In the genomic region with DNA sequence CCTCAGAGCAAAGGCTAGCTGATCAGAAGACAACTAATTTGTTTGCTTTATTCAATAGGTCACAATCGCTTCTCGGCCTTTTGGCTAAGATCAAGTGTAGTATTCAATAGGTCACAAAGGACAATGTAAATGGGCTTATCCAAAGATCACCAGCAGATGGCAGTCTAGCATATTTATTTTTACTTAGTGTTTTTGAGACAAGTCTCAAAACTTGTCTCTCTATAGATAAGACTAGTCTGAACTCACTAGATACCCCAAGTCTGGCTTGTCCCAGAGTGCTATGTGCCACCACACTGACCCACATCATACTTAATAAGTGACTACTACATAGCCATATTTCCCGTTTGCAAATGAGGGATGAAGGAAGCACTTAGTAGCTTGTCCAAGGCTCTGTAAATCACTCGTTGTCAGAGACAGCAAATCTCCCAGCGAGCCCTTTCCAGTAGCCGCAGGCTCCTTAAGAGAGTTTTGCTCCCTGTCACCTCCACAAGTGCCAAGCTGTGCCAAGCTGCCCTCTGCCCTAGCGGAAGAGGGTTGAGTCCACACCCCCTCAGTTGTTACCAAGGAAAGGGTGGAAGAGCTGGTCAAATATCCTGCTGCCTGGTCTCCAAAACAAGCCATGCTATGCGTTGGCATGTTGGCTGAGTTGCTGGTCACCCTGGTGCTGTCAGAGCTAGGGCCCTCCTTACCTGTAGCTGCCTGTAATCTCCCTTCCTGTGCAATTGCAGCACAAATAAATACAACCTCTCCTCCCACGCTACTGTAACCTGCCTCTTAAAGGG, we compare ENCODE assay signal across 8 mouse cellular contexts. TPM values are rescaled to one million over a fixed set of nuclear protein-coding genes. Genes with fewer than 3 reads are reported as not detected.
A peak's percentile ranks its signal among the peaks of the same experiment; 100 is the strongest.
DNase-seq lines count a peak whose midpoint lies in the region; ATAC-seq and TF ChIP-seq lines count a peak whose summit lies in the region.

No protein-coding gene starts in this region.

- peak overlapping the region; percentile 58 for H3K4me3 ChIP-seq in gastrocnemius, adult 2 months
- H3K4me3 ChIP-seq in heart, embryonic 13.5 days, result no peak overlapping the region

- H3K4me1 ChIP-seq in heart, embryonic 13.5 days, result peaks cover 43% of the 10 kb centered on the region

- TF ChIP-seq CTCF in gastrocnemius, adult 2 months (IDR thresholded peaks at IDR 0.05), result peak; percentile 67

- peak overlapping the region; percentile 3; the same call in 1 of the 2 replicates for H3K4me2 ChIP-seq in heart, embryonic 13.5 days

- peaks cover 22% of the 10 kb centered on the region for H3K36me3 ChIP-seq in heart, embryonic 13.5 days

- H3K9me3 ChIP-seq in heart, embryonic 13.5 days, result no peaks in the 10 kb centered on the region

- no peak for ATAC-seq in heart, embryonic 13.5 days (ENCODE audit: extremely low read depth, insufficient number of reproducible peaks, low FRiP score, low TSS enrichment)
- peak; percentile 72 for ATAC-seq in megakaryocyte progenitor cell, adult 5-6 weeks (replicated peaks; ENCODE audit: poor library complexity)

- H3K27me3 ChIP-seq in heart, embryonic 13.5 days (replicated peaks), result no peaks in the 10 kb centered on the region

- DNase-seq in gastrocnemius, adult 2 months, result no peak
- DNase-seq in gastrocnemius, postnatal 10 days, result no peak
- peak; percentile 53 to 76 for DNase-seq in CD8-positive naive resting alpha-beta T cell, adult 2 months (ENCODE audit: low read depth in 2 of 2, low spot score in 2 of 2)
- DNase-seq in cerebellum, adult 9-10 months, result peak; percentile 77
- peak; percentile 73 to 79 for DNase-seq in kidney, postnatal 25 days
- DNase-seq in thymus, postnatal 25 days, result peak; percentile 47

- intact Hi-C loops in gastrocnemius, adult 2 months (cut with DNase I), result loop anchor here (5.0 kb wide), 2 partner anchors 40 to 145 kb away; no protein-coding TSS in a partner anchor

- WGBS in heart, embryonic 13.5 days, result 35% methylated on average over 9 of the region's 9 CpGs

- peak overlapping the region; percentile 33; the same call in 1 of the 2 replicates for H3K9ac ChIP-seq in heart, embryonic 13.5 days

- H3K27ac ChIP-seq in gastrocnemius, adult 2 months, result peak overlapping the region; percentile 67
- 0 out of 2 replicates have a peak overlapping the region, but pooled peaks have one; percentile 4 for H3K27ac ChIP-seq in heart, embryonic 13.5 days (replicated peaks)

RNA-seq across cellular contexts. Expression of a gene that starts 13.6 kb away (rescaled TPM):
- 10 to 100 TPM; 22.4 to 24.7 TPM for total RNA-seq in gastrocnemius, adult 2 months (2021)
- total RNA-seq in gastrocnemius, postnatal 10 days (2021), result 10 to 100 TPM; 58.2 to 97.6 TPM
- polyA plus RNA-seq in heart, embryonic 13.5 days (2015; fragmentation: Nextera tagmentation; extraction: Ambion mirVana), result 73.1 and 73.4 TPM in 2 replicates
- 94.1 and 112 TPM in 2 replicates for total RNA-seq in megakaryocyte progenitor cell, adult 5-6 weeks (2015)
- 55.7 and 88.3 TPM in 2 replicates for total RNA-seq in megakaryocyte progenitor cell, adult 5-6 weeks (2017)

RNA-seq across cellular contexts. Expression of a gene that starts 16.5 kb away (rescaled TPM):
- 10 to 100 TPM; 41.1 to 54.8 TPM for total RNA-seq in gastrocnemius, adult 2 months (2021)
- total RNA-seq in gastrocnemius, postnatal 10 days (2021), result 100 to 1,000 TPM; 108 to 125 TPM
- 173 and 202 TPM in 2 replicates for polyA plus RNA-seq in heart, embryonic 13.5 days (2015; fragmentation: Nextera tagmentation; extraction: Ambion mirVana)
- total RNA-seq in megakaryocyte progenitor cell, adult 5-6 weeks (2015), result 438 and 488 TPM in 2 replicates
- 213 and 253 TPM in 2 replicates for total RNA-seq in megakaryocyte progenitor cell, adult 5-6 weeks (2017)

RNA-seq across cellular contexts. Expression of a gene that starts 38.6 kb away (rescaled TPM):
- 10 to 100 TPM; 78.2 to 90.2 TPM for total RNA-seq in gastrocnemius, adult 2 months (2021)
- total RNA-seq in gastrocnemius, postnatal 10 days (2021), result 10 to 100 TPM; 45.1 to 52.2 TPM
- 33.1 and 34.1 TPM in 2 replicates for polyA plus RNA-seq in heart, embryonic 13.5 days (2015; fragmentation: Nextera tagmentation; extraction: Ambion mirVana)
- total RNA-seq in megakaryocyte progenitor cell, adult 5-6 weeks (2015), result 42.0 and 49.7 TPM in 2 replicates
- 40.6 and 47.5 TPM in 2 replicates for total RNA-seq in megakaryocyte progenitor cell, adult 5-6 weeks (2017)

RNA-seq across cellular contexts. Expression of a gene that starts 39.3 kb away (rescaled TPM):
- 100 to 1,000 TPM in 1 of 2 experiments, 10 to 100 TPM in 1; 70.9 to 104 TPM for total RNA-seq in gastrocnemius, adult 2 months (2021)
- total RNA-seq in gastrocnemius, postnatal 10 days (2021), result 10 to 100 TPM; 75.4 to 81.8 TPM
- 131 and 150 TPM in 2 replicates for polyA plus RNA-seq in heart, embryonic 13.5 days (2015; fragmentation: Nextera tagmentation; extraction: Ambion mirVana)
- 42.4 and 46.4 TPM in 2 replicates for total RNA-seq in megakaryocyte progenitor cell, adult 5-6 weeks (2015)
- total RNA-seq in megakaryocyte progenitor cell, adult 5-6 weeks (2017), result 93.9 and 115 TPM in 2 replicates

RNA-seq across cellular contexts. Expression of a gene that starts 44.0 kb away (rescaled TPM):
- not detected for total RNA-seq in gastrocnemius, adult 2 months (2021)
- total RNA-seq in gastrocnemius, postnatal 10 days (2021), result not detected
- 1.1 and 1.5 TPM in 2 replicates for polyA plus RNA-seq in heart, embryonic 13.5 days (2015; fragmentation: Nextera tagmentation; extraction: Ambion mirVana)
- 0.17 TPM in 1 of 2 replicates, not detected in the other for total RNA-seq in megakaryocyte progenitor cell, adult 5-6 weeks (2015)
- total RNA-seq in megakaryocyte progenitor cell, adult 5-6 weeks (2017), result 0.37 TPM in 1 of 2 replicates, not detected in the other

Comparison
In these comparisons a context has a peak if more than half of its experiments do, and no peak if none do; other contexts are left out.
1. DNase-seq: peak in CD8-positive naive resting alpha-beta T cell, adult 2 months (2 of 2), cerebellum, adult 9-10 months (single experiment), kidney, postnatal 25 days (2 of 2) and thymus, postnatal 25 days (single experiment); none in gastrocnemius, adult 2 months (single experiment) and gastrocnemius, postnatal 10 days (single experiment).